Mouse (Mus musculus) MEL (cell line): ENCODE data around the gene Hpgd.

Experiments used
- BHLHE40 ChIP-seq: IDR thresholded peaks from 2 replicates; pipeline ENCODE4 v1.6.1; 2012; ENCODE audit warnings: low read depth, mild to moderate bottlenecking, inconsistent platforms, low read length, improper control_type of control experiment, borderline replicate concordance
- CTCF ChIP-seq, 3 experiments: IDR thresholded peaks in 2 of 3; conservative IDR thresholded peaks in 1 of 3; 2 replicates each; pipeline ENCODE4 v1.5.1; 2011 to 2012; ENCODE audit warnings: low read length in 3 of 3, low read depth in 2 of 3, mild to moderate bottlenecking in 2 of 3, improper control_type of control experiment in 1 of 3, inconsistent platforms in 1 of 3, mixed read lengths in 1 of 3, moderate library complexity in 1 of 3; ENCODE audit not compliant: control insufficient read depth in 1 of 3, insufficient read depth in 1 of 3, poor library complexity in 1 of 3, severe bottlenecking in 1 of 3
- EP300 ChIP-seq, 2 experiments: IDR thresholded peaks; 2 replicates each; pipeline ENCODE4 v1.6.1; 2011; ENCODE audit warnings: improper control_type of control experiment in 2 of 2, low read length in 2 of 2, low read depth in 1 of 2, mild to moderate bottlenecking in 1 of 2
- GATA1 ChIP-seq: IDR thresholded peaks from 2 replicates; pipeline ENCODE4 v1.6.1; 2011; ENCODE audit warnings: low read depth, low read length, improper control_type of control experiment
- HCFC1 ChIP-seq: IDR thresholded peaks from 2 replicates; pipeline ENCODE4 v1.6.1; 2012; ENCODE audit warnings: low read depth, mild to moderate bottlenecking, inconsistent platforms, low read length, improper control_type of control experiment, moderate library complexity
- JUND ChIP-seq: IDR thresholded peaks from 2 replicates; pipeline ENCODE4 v1.6.1; 2011; ENCODE audit warnings: low read depth, mild to moderate bottlenecking, improper control_type of control experiment, low read length
- MAX ChIP-seq: IDR thresholded peaks from 2 replicates; pipeline ENCODE4 v1.6.1; 2011; ENCODE audit warnings: low read length, improper control_type of control experiment
- MYC ChIP-seq: IDR thresholded peaks from 2 replicates; pipeline ENCODE4 v1.6.1; 2011; ENCODE audit warnings: low read depth, mild to moderate bottlenecking, low read length, improper control_type of control experiment, moderate library complexity
- NRF1 ChIP-seq: IDR thresholded peaks from 2 replicates; pipeline ENCODE4 v1.6.1; 2014; ENCODE audit warnings: low read depth, mild to moderate bottlenecking, inconsistent platforms, low read length, improper control_type of control experiment, moderate library complexity; ENCODE audit not compliant: poor library complexity, insufficient read depth, severe bottlenecking
- POLR2A ChIP-seq, 2 experiments: IDR thresholded peaks; 2 replicates each; pipeline ENCODE4 v1.6.1; 2011 to 2012; ENCODE audit warnings: low read length in 2 of 2, mild to moderate bottlenecking in 2 of 2, control low read depth in 1 of 2, improper control_type of control experiment in 1 of 2, low read depth in 1 of 2, moderate library complexity in 1 of 2; ENCODE audit not compliant: control insufficient read depth in 1 of 2, insufficient read depth in 1 of 2, poor library complexity in 1 of 2
- POLR2AphosphoS5 ChIP-seq: IDR thresholded peaks from 2 replicates; pipeline ENCODE4 v1.6.1; 2012; ENCODE audit warnings: low read depth, borderline replicate concordance, mild to moderate bottlenecking, inconsistent platforms, low read length, moderate library complexity, mixed read lengths
- TCF12 ChIP-seq: IDR thresholded peaks from 2 replicates; pipeline ENCODE4 v1.6.1; 2014; ENCODE audit warnings: low read depth, mild to moderate bottlenecking, inconsistent platforms, low read length, improper control_type of control experiment, moderate library complexity
- USF1 ChIP-seq: IDR thresholded peaks from 2 replicates; pipeline ENCODE4 v1.6.1; 2014; ENCODE audit warnings: low read depth, mild to moderate bottlenecking, inconsistent platforms, low read length, improper control_type of control experiment, moderate library complexity
- ZNF384 ChIP-seq: IDR thresholded peaks from 2 replicates; pipeline ENCODE4 v1.6.1; 2012; ENCODE audit warnings: low read depth, mild to moderate bottlenecking, inconsistent platforms, low read length, improper control_type of control experiment

DNA sequence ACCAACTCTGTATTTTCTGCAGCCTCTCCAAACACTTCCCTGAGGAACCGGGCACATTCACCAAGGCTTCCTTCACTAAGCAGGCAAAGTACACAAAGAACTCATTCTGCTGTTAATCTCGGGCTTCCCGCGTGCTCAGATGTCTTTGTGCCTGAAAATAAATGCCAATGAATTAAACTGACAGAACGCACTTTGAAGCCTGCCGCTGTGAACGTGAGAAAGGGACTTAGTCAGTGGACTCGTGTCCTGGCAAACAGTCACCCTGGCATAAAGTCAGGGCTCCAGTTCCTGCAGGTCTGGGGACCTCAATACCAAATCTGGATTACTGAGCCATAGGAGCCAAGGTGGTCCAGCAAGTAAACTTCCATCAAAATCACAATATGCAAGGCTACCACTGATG, 905 bp upstream of the Hpgd start:
- TF ChIP-seq MYC: no peak
- no peak for TF ChIP-seq GATA1
- no peak for TF ChIP-seq TCF12
- no peak for TF ChIP-seq BHLHE40
- no peak for TF ChIP-seq CTCF (IDR thresholded peaks at IDR 0.05 in 2 of 3, conservative IDR thresholded peaks at IDR 0.05 in 1 of 3; ENCODE audit: control insufficient read depth in 1 of 3, insufficient read depth in 1 of 3, low read depth in 2 of 3, low read length in 3 of 3, poor library complexity in 1 of 3, severe bottlenecking in 1 of 3)
- no peak for TF ChIP-seq USF1
- TF ChIP-seq EP300 (IDR thresholded peaks at IDR 0.05; ENCODE audit: low read depth in 1 of 2, low read length in 2 of 2): no peak
- no peak for TF ChIP-seq MAX
- TF ChIP-seq NRF1: no peak
- TF ChIP-seq POLR2A (IDR thresholded peaks at IDR 0.05; ENCODE audit: control insufficient read depth in 1 of 2, insufficient read depth in 1 of 2, low read depth in 1 of 2, low read length in 2 of 2, poor library complexity in 1 of 2): no peak
- TF ChIP-seq POLR2AphosphoS5: no peak
- no peak for TF ChIP-seq JUND
- no peak for TF ChIP-seq ZNF384
- TF ChIP-seq HCFC1: no peak
